Mouse (Mus musculus) gastrocnemius, adult 2 months (tissue): ENCODE results near the gene Atf3. TPM values are rescaled to one million over a fixed set of nuclear protein-coding genes. Genes with fewer than 3 reads are reported as not detected.
A peak's percentile ranks its signal among the peaks of the same experiment; 100 is the strongest.

ENCODE experiments used
- DNase-seq: peaks from one replicate; pipeline ENCODE4 v3.0.0; 2022
- H3K27ac ChIP-seq: fragments of 200-600 bp; 2 replicates; pipeline ENCODE4 v1.8.1; 2022; ENCODE audit warnings: mild to moderate bottlenecking
- H3K4me3 ChIP-seq: fragments of 200-600 bp; 2 replicates; pipeline ENCODE4 v1.8.1; 2022; ENCODE audit warnings: mild to moderate bottlenecking, moderate library complexity
- CTCF ChIP-seq: fragments of 200-600 bp; IDR thresholded peaks from 2 replicates; pipeline ENCODE4 v1.8.1; 2022; ENCODE audit warnings: antibody characterized with exemption, mild to moderate bottlenecking, moderate library complexity
- intact Hi-C: fragments of 180-260 bp; cut with DNase I; formaldehyde crosslinking; loops from one replicate; pipeline ENCODE4 v1.15.1; 2025
- total RNA-seq, 2 experiments: library from RNA; stranded (reverse); gene quantifications; 2 replicates each; pipeline ENCODE4 v1.2.3; 2021

Gene Atf3
- total RNA-seq, 2 experiments from 2014 or later = 2.7 to 7.2 TPM

DNA sequence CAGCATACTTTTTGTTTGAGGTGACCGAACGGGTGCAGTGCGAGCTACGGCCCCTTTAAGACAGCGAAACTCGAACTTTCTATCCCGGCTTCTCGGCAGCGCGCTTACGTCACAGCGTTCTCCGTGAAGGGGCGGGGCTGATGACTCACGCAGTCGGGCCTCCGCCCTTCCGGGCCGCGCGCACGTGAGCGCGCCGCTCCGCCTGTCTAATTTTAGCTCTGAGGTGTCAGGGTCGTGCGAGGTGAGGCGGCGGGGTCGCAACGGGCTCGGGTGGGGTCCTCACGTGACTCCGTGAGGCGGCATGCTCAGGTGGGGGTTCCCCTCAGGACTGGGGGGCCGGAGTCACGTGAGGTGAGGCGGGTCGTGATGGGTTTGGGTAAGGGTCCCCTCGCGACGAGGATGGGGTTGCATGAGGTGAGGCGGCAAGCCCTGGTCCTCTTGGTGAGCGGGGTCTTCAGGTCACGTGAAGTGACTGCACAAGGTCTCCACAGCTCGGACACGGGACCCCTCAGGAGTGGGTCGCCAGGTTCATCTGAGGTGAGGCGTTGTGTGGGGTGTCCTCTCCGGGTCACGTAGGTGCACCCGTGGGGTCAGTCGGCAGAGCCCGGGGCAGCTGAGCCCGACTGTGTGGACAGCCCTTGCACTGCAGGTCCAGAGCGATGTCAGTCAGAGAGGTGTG, 6.6 kb upstream of the Atf3 start:
- intact Hi-C loops = no loop called here
- peak overlapping the region; percentile 89 for H3K4me3 ChIP-seq

DNA sequence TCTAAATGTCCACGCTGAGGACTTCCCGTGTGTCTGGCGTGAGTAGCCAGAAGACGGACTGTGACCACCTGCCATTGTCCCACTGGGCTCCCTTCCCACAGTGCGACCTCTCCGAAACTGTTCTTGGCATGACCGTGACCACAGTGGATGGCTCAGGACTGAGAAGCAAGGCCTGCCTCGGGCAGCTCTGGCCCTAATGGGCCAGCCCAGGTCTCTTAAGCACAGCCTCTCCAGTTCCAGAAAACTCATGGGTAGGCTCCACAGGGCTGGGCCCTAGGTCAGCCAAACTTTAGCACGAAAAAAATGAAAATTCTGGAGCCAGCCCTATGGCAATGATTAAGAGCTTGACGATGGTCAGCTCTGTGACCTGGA, 6.1 kb upstream of the Atf3 start:
- no peak for TF ChIP-seq CTCF
- no peak for DNase-seq
- peak overlapping the region; percentile 99 for H3K27ac ChIP-seq
- peak overlapping the region; percentile 89 for H3K4me3 ChIP-seq
- intact Hi-C loops = no loop called here

More for the DNA sequence above, 6.6 kb upstream of the Atf3 start:
- H3K27ac ChIP-seq = peak overlapping the region; percentile 99
- peak; percentile 97 for DNase-seq
- peak; percentile 21; the same call in 1 of the 2 replicates for TF ChIP-seq CTCF

DNA sequence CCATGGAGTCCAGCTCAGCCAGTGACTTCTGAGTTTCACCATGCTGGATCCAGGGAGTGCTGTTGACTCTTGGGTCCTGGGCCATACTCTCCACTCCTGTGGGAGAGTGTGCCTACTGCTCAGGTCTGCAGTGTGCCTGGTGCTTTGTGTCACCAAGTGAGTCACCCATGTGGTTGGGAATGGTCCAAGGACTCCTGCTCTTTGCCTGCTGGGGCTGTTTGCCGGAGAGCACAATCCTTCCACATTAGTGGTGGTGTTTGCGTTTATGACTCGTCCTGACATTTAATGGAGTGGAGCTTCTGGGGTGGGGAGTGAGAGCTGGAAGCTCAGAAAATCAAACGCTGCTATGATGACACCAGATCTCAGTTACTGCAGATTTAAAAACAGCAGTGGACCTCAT, 4.2 kb upstream of the Atf3 start:
- intact Hi-C loops = no loop called here
- no peak for TF ChIP-seq CTCF
- Histone ChIP-seq H3K4me3 (no peak overlapping the region), H3K27ac (peak overlapping the region; percentile 99)
- DNase-seq = peak; percentile 43

DNA sequence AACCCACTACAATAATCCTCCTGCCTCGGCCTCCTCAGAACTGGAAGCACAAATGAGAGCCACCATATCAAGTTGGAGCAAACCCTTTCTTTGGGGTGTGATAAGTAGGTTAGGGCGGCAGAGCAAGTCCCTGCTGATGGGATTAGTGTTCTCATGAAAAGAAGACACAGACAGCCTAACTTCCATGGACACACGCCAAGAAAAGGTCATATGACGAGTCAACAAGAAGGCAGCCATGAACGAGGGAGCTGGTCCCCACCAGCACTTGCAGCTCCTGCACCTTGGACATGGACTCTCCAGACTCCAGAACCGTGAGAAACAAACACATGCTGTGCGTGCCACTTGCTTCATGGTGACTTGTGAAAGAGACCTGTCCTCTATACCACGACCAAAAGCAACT, 2.7 kb upstream of the Atf3 start:
- TF ChIP-seq CTCF = no peak
- Histone ChIP-seq H3K27ac (no peak overlapping the region), H3K4me3 (no peak overlapping the region)
- no peak for DNase-seq
- intact Hi-C loops = no loop called here

DNA sequence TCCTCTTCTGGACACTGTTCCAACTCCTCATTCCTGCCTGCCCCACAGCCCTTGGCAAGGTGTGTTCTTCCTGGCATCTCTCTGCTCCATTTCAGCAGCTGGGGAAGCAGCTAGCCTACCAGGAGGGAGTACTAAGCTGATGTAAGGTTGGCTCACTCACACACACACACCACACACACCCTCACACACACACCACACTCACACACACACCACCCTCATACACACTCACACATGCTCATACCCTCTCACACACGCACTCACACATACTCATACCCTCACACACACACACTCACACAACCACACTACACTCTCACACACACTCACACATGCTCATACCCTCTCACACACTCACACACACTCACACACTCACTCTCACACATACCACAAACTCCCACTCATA, 1.9 kb upstream of the Atf3 start:
- H3K27ac ChIP-seq = no peak overlapping the region
- H3K4me3 ChIP-seq = no peak overlapping the region
- TF ChIP-seq CTCF = no peak
- no peak for DNase-seq
- intact Hi-C loops = no loop called here

DNA sequence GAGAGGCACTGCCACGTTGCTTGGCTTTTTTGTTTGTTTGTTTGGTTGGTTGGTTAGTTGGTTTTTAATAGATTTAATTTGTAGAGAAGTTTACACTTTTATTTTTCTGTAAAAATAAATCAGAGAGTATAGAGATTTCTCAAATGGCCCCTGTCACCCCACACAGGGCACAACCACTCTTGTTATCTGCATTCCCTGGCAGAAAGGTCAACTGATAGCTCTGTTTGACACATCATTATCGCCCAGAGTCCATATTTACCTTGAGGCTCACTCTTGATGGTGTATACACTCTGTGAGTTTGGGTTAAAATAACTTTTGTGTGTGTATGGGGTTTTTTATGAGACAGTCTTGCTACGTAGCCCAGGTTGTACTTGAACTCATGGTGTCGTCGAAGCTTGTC, 744 bp upstream of the Atf3 start:
- intact Hi-C loops = no loop called here
- DNase-seq = no peak
- Histone ChIP-seq H3K4me3 (no peak overlapping the region), H3K27ac (no peak overlapping the region)
- TF ChIP-seq CTCF = no peak

DNA sequence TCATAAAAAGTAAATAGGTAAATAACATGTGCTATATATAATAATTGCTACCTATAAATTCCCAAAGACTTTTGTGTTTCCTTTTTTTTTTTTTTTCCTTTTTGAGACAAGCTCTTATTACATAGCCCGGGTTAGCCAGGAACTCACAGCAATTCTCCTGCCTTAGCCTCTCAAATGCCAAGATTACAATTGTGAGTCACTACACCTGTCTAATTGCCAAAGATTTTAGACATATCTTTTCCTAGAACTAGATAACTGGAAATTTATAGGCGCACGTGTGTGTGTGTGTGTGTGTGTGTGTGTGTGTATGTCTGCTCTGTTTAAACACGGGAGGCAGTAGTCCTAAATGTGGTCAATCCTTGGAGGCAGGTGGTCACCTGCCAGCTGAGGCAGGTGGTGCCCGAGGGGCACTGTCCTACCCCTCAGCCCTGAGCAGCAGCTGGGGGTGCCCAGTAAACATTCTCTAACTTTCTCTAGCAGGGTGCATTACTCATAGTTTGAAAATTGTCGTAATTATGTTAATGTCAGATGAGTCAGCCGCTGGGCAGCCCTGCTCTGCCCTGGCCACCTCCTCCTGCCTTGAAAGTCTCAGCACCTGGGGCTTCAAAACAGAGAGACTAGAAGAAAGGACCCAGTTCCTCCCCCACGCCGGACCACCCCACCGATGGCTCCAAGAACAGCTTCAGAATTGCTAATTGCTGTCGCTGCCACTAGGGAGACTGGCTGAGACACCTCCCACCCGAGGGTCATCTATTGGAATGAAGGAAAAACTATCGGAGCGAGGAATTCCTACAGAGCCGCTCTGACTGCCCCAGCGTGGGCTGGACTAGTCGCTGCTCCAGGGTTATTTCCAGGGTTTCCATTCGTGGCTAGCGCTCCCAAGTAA, 1.8 kb downstream of the Atf3 start:
- Histone ChIP-seq H3K4me3 (peak overlapping the region; percentile 44), H3K27ac (no peak overlapping the region)
- no peak for TF ChIP-seq CTCF
- DNase-seq = no peak
- intact Hi-C loops = no loop called here

DNA sequence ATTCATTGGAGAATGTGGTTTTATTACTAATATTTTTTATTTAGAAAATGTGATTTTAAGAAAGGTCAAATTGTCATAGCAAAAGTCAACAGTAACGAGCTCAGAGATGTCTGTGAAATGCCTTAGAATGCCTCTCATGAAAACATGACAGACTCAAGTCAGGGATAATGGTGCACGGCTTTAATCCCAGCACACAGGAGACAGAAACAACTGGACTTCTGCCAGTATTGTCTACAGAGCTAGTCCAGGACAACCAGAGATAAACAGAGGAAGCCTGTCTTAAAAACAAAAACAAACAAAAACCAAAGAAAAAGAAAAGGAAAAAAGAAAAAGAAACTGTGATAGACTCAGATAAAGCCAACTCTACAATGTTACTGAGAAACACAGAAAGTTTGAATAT, 6.7 kb downstream of the Atf3 start:
- no peak for DNase-seq
- TF ChIP-seq CTCF = no peak
- Histone ChIP-seq H3K4me3 (no peak overlapping the region), H3K27ac (no peak overlapping the region)
- intact Hi-C loops = no loop called here

DNA sequence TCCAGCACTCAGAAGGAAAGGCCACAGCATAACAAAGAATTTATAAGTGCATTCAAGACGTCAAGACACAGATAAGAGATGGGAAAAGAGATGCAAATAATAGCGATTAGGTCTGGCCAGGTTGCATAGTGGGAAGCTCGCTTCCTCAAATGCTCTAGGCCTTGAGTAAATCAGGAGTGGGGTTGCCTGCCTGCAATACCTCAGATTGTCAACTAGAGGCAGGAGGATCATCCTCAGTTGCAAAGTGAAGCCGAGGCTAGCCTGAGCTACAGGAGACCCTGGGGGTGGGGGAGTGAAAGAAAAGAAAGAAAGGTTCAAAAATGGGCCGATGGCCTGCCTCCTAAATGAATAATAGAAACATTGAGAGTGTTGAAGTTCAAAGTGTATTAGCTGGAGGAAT, 12.0 kb downstream of the Atf3 start:
- DNase-seq = no peak
- no peak overlapping the region for H3K27ac ChIP-seq
- intact Hi-C loops = no loop called here

DNA sequence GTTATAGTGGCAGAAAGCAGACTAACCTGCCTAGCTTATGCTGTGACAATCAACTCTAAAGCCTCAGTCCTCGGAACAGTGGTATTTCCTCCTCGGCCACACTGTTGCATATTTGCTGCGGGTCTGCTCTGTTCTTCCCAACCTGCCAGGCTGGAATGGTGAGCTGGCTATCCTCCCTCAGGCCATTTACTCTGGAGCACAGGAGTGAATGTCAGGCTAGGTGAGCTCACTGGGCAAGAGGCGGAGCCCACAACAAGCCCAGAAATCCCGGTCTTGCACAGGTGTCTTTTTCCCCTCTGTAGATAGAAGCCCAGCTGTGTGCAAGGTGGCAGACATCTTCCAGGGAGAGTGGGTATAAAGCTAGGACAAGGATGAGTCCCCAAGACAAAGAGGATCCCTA, 13.0 kb downstream of the Atf3 start:
- no peak for DNase-seq
- no peak overlapping the region for H3K27ac ChIP-seq
- intact Hi-C loops = no loop called here
- H3K4me3 ChIP-seq = no peak overlapping the region
- no peak for TF ChIP-seq CTCF

More for the DNA sequence above, 12.0 kb downstream of the Atf3 start:
- H3K4me3 ChIP-seq = no peak overlapping the region
- no peak for TF ChIP-seq CTCF

DNA sequence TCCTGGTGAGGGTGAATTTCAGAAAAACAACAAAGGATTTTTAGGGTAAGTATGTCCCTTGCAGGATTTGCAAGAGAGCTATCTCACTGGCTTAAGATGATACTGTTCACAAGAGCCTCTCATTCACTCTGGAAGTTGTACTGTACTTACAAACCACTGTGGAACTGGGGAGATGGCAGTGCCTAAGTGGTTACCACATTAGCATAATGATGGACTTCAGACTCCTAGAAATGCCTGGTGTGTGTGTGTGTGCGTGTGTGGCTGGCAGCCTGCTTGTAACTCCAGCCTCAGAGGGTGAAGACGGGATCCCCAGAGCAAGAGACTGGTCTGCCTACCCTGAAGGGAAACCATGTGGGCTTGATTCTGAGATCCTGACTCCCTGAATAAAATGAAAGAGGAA, 14.3 kb downstream of the Atf3 start:
- intact Hi-C loops = no loop called here
- no peak overlapping the region for H3K27ac ChIP-seq
- DNase-seq = no peak
- no peak for TF ChIP-seq CTCF
- H3K4me3 ChIP-seq = no peak overlapping the region

DNA sequence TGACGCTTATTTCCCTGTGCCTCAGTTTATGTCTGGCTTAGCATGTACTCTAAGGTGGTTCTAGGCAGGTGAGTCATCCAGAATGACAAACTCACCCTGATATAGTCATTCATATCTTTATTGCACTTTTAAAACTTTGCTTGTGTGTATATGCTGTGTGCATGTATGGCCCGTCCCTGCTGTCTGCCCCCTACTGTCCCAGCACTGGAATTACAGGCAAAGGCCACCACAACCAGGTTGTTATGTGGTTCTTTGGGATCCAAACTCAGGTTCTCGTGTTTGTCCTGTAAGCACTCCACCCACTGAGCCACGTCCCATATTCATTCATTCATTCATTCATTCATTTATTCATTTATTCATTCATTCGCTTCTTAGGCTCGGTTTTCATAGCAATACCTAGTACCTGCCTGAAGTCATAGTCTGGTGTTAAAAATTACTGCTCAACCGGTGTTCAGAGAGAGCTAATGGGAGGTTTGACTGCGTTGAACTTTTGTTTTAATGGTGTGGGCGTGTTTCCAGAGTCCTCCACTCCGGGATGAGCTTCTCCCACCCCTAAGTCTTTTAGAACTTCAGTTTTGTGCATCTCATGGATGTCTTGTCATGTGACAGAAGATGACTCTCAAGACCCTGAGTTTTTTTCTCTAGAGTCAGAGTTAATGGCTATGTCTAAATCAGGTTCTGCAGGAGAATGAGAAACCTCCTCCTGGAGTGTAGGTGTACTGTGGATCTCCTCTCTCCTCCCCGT, 15.5 kb downstream of the Atf3 start:
- H3K27ac ChIP-seq = no peak overlapping the region

More for the DNA sequence above, 15.5 kb downstream of the Atf3 start:
- no peak overlapping the region for H3K4me3 ChIP-seq
- DNase-seq = no peak
- intact Hi-C loops = no loop called here
- TF ChIP-seq CTCF = peak; percentile 31; the same call in 1 of the 2 replicates
